Mouse (Mus musculus): ENCODE measurements at regions not wholly inside any gene's neighbourhood (a gene's known extent, or its start where the extent isn't known, plus 50 kb on each side); places are given as distances from the start of the nearest gene placed in this dataset.

DNA sequence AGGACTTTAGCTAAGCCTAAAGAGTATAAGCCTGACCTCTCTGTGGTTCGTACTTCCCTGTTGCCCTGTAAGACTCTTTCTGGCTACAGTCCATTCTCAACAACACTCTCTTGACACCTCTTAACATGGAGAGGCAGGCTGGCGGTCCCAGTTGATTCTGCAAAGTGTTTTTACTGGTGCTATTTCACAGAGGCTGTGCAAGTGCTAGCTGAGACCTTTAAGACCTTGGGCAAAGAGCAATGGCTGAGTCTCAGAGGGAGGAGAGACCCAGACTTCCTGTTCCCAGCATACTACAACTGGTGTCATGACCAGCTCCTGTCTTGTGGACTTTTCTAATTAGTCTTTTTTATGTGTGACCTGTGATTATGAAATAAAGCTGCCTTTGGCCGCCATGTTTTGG lies 159.6 kb downstream of the Lyplal1 start:
- TF ChIP-seq GATA1 (IDR thresholded peaks at IDR 0.05; ENCODE audit: borderline replicate concordance, low read length) (no peak), FLI1 (IDR thresholded peaks at IDR 0.05; ENCODE audit: low read length) (no peak)

All from megakaryocyte, embryonic 14.5 days (primary cell).